Mouse (Mus musculus): ENCODE measurements at regions not wholly inside any gene's neighbourhood (a gene's known extent, or its start where the extent isn't known, plus 50 kb on each side); places are given as distances from the start of the nearest gene placed in this dataset.

DNA sequence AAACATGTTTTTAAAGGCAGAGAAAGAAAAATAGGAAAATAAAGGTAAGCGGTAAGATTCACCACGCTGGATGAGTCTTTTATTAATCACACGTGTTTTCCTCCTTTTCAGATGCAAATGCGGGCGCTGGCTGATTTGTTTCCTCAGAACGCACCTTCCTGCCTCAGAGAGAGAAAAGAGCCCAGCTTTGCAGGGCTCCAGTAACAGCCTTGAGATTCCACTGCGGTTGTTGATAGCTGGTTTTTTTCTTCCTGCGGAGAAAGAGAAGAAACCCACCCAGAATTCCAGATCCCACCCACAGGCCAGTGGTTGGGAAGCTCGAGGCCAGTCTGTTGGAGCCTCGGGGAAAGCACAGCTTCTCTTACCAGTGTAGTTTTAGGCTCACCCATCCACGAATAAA, 68.6 kb upstream of the Spaca7 start:
- DNase-seq = no peak

DNA sequence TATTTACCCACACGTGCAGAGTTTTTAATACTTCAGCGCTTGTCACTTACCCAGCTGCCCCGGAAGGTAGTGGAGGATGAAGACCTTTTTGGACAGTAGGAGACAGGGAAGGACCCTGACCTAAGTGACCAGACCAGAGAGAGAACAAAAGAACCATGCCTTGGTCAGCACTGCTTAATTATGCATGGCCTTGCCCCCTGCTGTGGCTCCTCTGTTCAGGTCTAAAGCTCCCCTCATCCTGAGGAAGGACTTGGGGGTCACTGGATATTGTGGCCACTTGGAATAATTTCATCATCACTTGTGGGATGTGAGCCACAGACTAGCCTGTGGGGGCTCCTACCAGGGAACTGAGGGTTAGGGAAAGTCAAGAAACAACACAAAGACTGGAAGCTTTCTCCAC, 68.1 kb upstream of the Spaca7 start:
- no peak for DNase-seq

DNA sequence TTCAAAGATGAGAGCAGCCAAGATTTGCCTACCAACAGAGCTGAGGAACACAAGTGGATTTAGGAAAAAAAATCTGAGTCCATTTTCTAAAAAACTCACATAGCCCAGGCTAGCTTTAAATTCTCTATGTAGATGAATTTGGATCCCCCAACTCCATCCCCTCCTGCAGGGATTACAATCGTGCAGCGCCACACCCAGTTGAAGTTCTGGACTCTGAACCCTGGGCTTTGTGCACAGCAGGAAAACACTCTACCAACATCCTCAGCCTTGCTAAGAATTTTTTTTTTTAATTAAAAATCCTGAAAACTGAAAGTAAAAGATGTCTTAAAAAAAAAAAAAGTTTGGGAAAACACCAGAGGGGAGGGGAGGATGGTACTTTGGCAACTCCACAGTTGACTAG, 62.6 kb upstream of the Spaca7 start:
- DNase-seq = no peak

DNA sequence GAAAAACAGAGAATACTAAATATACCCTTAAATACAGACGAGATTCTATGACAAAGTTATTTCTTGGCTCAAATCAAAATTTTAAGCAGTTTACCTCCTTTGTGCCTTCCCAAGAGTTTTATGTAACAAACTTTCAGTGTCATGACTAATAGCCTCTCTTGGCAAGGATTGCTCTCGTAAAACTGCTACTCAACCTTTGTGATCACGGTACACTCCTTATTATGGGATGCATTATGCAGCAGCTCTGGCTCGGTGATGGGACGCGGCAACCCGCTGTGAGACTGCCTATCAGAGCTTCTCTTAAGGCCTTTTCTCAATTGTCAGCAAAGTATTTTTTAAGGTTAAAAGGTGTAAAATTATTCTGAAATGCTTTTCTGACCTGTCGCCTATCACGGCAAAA, 59.8 kb upstream of the Spaca7 start:
- DNase-seq = no peak

DNA sequence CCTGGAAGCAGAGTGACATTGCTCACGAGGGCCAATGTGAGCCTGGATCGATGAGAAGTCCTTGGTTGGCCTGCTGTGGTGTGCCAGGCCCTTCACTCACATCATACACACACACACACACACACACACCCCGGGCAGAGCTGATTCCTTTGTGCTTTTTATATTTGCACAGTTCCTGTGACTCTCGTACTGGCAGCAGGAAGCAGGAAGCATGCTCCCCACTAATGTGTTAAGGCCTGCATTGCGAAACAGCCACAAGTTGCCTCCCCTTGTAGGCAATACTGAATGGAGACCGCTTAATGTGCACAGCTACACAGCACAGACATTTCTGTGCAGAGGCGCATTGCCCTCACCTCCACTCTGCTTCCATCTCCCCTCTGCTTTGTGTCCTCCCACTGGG, 58.7 kb upstream of the Spaca7 start:
- no peak for DNase-seq

DNA sequence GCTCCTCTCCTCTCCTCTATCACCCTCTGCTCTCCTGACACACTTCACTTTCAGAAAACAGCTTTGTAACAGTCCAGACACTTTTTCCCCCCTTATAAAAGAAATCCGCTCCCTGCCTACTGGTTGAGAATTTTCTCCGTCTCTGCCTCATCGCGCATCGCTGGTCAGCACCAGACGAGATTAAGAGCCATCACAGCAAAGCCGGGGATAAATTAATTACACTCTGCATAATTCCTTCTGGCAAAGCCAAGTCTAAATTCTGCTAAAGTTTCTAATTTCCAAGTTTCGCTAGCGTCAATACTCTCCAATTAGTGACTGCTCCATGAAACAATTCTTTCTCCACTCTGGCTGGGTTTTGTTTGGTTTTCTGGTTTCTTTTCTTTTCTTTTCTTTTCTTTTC, 51.2 kb upstream of the Spaca7 start:
- no peak for DNase-seq

Measured in heart, adult 11 months (tissue).